Mouse (Mus musculus): Measurements from ENCODE around the gene Foxj1.

DNA sequence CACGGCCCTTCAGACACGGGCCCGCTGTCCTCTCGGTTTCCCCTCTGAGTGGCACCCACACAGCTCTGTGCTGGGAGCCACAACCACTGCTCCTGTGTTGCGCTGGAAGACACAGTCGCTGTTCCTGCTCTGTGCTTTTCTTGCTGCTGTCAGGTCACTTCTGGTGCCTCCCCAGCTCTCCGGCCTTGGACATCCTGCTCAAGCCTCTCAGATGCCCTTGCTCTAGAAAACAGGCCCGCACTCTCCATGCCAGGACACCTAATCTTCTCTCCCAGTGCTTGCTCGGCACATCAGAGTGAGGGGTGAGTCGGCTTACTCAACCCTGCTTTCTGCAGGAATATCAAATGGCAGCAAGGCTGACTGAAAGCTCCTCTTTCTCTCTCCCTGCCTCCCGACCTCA, 49.0 kb upstream of the Foxj1 start:
- TF ChIP-seq GATA1 (IDR thresholded peaks at IDR 0.05; ENCODE audit: borderline replicate concordance, low read length) = no peak
- TF ChIP-seq TAL1 (conservative IDR thresholded peaks at IDR 0.05; ENCODE audit: low read depth, low read length) = no peak
- no peak for TF ChIP-seq CTCF (IDR thresholded peaks at IDR 0.05; ENCODE audit: low read depth, low read length)
- TF ChIP-seq POLR2AphosphoS5 (IDR thresholded peaks at IDR 0.05; ENCODE audit: insufficient replicate concordance, low read depth, low read length) = no peak

All from G1E (cell line).